Mouse (Mus musculus) embryonic fibroblast, embryonic 13.5 days (primary cell): Measurements from ENCODE around the gene Habp4.

Source experiments
- CTCF ChIP-seq: IDR thresholded peaks from 2 replicates; pipeline ENCODE4 v1.5.1; 2011; ENCODE audit warnings: mild to moderate bottlenecking, control low read depth, low read length, moderate library complexity, borderline replicate concordance; ENCODE audit not compliant: insufficient read depth
- POLR2A ChIP-seq: IDR thresholded peaks from 2 replicates; pipeline ENCODE4 v1.6.1; 2011; ENCODE audit warnings: low read depth, mild to moderate bottlenecking, control low read depth, low read length, moderate library complexity

- TF ChIP-seq CTCF, result no peak
- TF ChIP-seq POLR2A, result no peak
These were observed 38.0 kb upstream of the Habp4 start for GRCm38 (mm10) chr13:64123491-64124188.
